Mouse (Mus musculus) ES-Bruce4 (cell line): ENCODE measurements around the gene Frem2. TPM values are rescaled to one million over a fixed set of nuclear protein-coding genes. Genes with fewer than 3 reads are reported as not detected.
A peak's percentile ranks its signal among the peaks of the same experiment; 100 is the strongest.

Experiments
- H3K27ac ChIP-seq: 2 replicates; pipeline ENCODE4 v1.5.1; 2012; ENCODE audit warnings: low read length, inconsistent platforms; ENCODE audit not compliant: insufficient read depth
- H3K27me3 ChIP-seq: 2 replicates; pipeline ENCODE4 v1.6.1; 2012; ENCODE audit warnings: mild to moderate bottlenecking, low read length, inconsistent platforms; ENCODE audit not compliant: control insufficient read depth, poor library complexity, insufficient read depth, severe bottlenecking
- H3K36me3 ChIP-seq: 2 replicates; pipeline ENCODE4 v1.6.1; 2012; ENCODE audit warnings: inconsistent platforms, mild to moderate bottlenecking, low read length, moderate library complexity; ENCODE audit not compliant: control insufficient read depth, poor library complexity, insufficient read depth, severe bottlenecking
- H3K4me1 ChIP-seq: one replicate; pipeline ENCODE4 v1.8.1; 2011; ENCODE audit warnings: low read length; ENCODE audit not compliant: control insufficient read depth, insufficient read depth
- H3K4me3 ChIP-seq: 2 replicates; pipeline ENCODE4 v1.5.1; 2011; ENCODE audit warnings: low read depth, mild to moderate bottlenecking, low read length
- H3K9ac ChIP-seq: 2 replicates; pipeline ENCODE4 v1.6.1; 2012; ENCODE audit warnings: low read depth, mild to moderate bottlenecking, inconsistent platforms; ENCODE audit not compliant: poor library complexity, severe bottlenecking
- H3K9me3 ChIP-seq: replicated peaks from 2 replicates; pipeline ENCODE4 v1.6.1; 2012; ENCODE audit warnings: mild to moderate bottlenecking, low read length, inconsistent platforms; ENCODE audit not compliant: control insufficient read depth, poor library complexity, insufficient read depth, severe bottlenecking
- CTCF ChIP-seq: IDR thresholded peaks from one replicate; pipeline ENCODE4 v1.8.1; 2011; ENCODE audit warnings: low read depth, low read length
- EP300 ChIP-seq: IDR thresholded peaks from 2 replicates; pipeline ENCODE4 v1.6.1; 2011; ENCODE audit warnings: low read depth, low read length; ENCODE audit not compliant: insufficient read depth
- POLR2A ChIP-seq: IDR thresholded peaks from one replicate; pipeline ENCODE4 v1.8.1; 2011; ENCODE audit warnings: low read length; ENCODE audit not compliant: insufficient read depth
- polyA plus RNA-seq: library from polyadenylated mRNA; stranded (reverse); fragments of >200 nt; gene quantifications from 2 replicates; pipeline ENCODE4 v1.2.4, GENCODE M21; 2011; ENCODE audit warnings: low read depth; ENCODE audit not compliant: missing spikeins, insufficient read depth, insufficient read length

Gene Frem2
- polyA plus RNA-seq, 1 experiment: 29.2 TPM

GRCm38 (mm10) chr3:53592036-53592435 is 65.1 kb downstream of the Frem2 start:
- no peak overlapping the region for H3K9ac ChIP-seq
- H3K27me3 ChIP-seq: no peaks in the 10 kb centered on the region
- TF ChIP-seq CTCF (no peak), POLR2A (no peak), EP300 (no peak)
- no peaks in the 10 kb centered on the region for H3K36me3 ChIP-seq
- H3K27ac ChIP-seq: no peak overlapping the region
- no peaks in the 10 kb centered on the region for H3K9me3 ChIP-seq
- H3K4me3 ChIP-seq: no peak overlapping the region
- peaks cover 6% of the 10 kb centered on the region for H3K4me1 ChIP-seq

GRCm38 (mm10) chr3:53590139-53590621 is 67.0 kb downstream of the Frem2 start:
- peaks cover 9% of the 10 kb centered on the region for H3K4me1 ChIP-seq
- TF ChIP-seq EP300 (no peak), POLR2A (no peak), CTCF (no peak)
- no peaks in the 10 kb centered on the region for H3K9me3 ChIP-seq
- no peaks in the 10 kb centered on the region for H3K27me3 ChIP-seq
- peak overlapping the region; percentile 35; the same call in 1 of the 2 replicates for H3K27ac ChIP-seq
- no peak overlapping the region for H3K9ac ChIP-seq
- no peak overlapping the region for H3K4me3 ChIP-seq
- no peaks in the 10 kb centered on the region for H3K36me3 ChIP-seq

DNA sequence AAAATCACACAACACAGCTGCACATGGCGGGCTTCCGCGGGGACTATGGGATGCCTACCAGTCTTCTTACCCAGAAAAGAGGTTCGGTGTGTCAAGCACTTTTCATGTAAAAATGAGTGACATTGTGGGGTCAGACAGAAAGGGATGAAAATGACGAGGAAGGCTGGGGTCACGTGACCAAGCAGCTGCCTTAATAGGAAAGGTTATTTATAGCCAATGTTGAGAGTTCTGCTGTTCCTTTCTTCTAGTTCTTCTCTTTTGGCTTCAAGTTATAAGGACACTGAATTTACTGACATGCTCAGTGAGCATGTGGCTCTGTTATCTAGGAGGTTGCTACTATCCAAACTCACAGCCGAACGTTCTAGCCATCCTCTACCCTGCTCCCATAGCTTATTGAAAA is 73.9 kb downstream of the Frem2 start:
- Histone ChIP-seq H3K4me1 (peaks cover 3% of the 10 kb centered on the region), H3K27ac (no peak overlapping the region), H3K4me3 (no peak overlapping the region), H3K27me3 (no peaks in the 10 kb centered on the region), H3K36me3 (no peaks in the 10 kb centered on the region), H3K9me3 (no peaks in the 10 kb centered on the region), H3K9ac (no peak overlapping the region)
- TF ChIP-seq POLR2A: no peak
- TF ChIP-seq EP300: no peak
- no peak for TF ChIP-seq CTCF

- Histone ChIP-seq H3K27me3 (no peaks in the 10 kb centered on the region), H3K4me1 (peaks cover 3% of the 10 kb centered on the region), H3K9ac (no peak overlapping the region), H3K9me3 (no peaks in the 10 kb centered on the region), H3K36me3 (no peaks in the 10 kb centered on the region), H3K4me3 (no peak overlapping the region), H3K27ac (no peak overlapping the region)
- no peak for TF ChIP-seq POLR2A
- TF ChIP-seq CTCF: no peak
- TF ChIP-seq EP300: no peak
Measured at GRCm38 (mm10) chr3:53580596-53581254, 76.4 kb downstream of the Frem2 start.

- H3K4me1 ChIP-seq: no peaks in the 10 kb centered on the region
- no peaks in the 10 kb centered on the region for H3K36me3 ChIP-seq
- H3K9me3 ChIP-seq: no peaks in the 10 kb centered on the region
- H3K27me3 ChIP-seq: no peaks in the 10 kb centered on the region
- no peak overlapping the region for H3K27ac ChIP-seq
- TF ChIP-seq CTCF (no peak), EP300 (no peak), POLR2A (no peak)
- no peak overlapping the region for H3K4me3 ChIP-seq
- H3K9ac ChIP-seq: no peak overlapping the region
Measured at GRCm38 (mm10) chr3:53579121-53579704, 77.9 kb downstream of the Frem2 start.
